Mouse (Mus musculus): Measurements from ENCODE around the gene Coro2a.
A peak's percentile ranks its signal among the peaks of the same experiment; 100 is the strongest.
"Not testable (repeated sequence)": the region's sequence is repeated elsewhere in the genome, so short reads cannot be mapped to it uniquely, and the experiment has no call there.

Gene Coro2a

DNA sequence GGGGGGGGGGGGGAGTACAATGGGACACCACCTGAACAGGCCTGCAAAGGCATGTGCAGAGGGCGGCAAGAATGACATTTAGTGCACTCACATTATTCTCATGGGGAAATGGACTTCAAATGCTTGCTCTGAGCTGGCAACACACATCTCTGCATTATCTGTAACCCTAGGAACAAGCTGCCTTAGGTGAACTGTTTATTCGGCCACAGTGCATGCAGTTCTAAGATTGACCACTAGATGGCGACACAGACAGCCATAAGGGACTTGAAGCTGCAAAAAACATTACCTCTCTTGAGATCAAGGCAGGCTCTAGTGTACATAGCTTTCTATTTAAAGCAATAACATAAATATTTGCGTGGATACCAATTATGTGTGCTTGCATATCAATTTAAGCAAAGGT lies 9.2 kb upstream of the Coro2a start:
- DNase-seq, result peak; percentile 87

DNA sequence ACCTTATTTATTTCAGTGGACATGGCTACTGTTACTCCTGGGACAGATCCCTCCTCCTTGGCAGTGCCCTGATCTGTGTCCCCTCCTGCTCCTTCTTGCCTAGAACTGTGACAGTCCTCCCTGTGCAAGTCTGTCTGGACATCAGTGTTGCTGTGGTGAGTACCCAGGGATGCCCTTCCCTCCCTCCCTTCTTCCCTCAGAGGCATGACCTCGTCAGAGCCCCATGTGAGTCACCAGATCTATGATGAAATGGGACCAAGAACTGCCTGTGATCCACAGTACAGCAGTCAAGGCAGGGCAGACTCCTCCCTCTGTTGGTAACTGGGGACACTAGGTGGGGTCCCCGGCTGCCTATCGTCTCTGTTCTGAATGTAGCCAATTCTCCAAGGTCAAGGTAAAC lies 5.6 kb upstream of the Coro2a start:
- DNase-seq, result no peak

- DNase-seq, result no peak
Observed at GRCm38 (mm10) chr4:46605451-46605850, 3.4 kb upstream of the Coro2a start.

GRCm38 (mm10) chr4:46602704-46603103 lies 702 bp upstream of the Coro2a start:
- no peak for DNase-seq

- DNase-seq, result no peak
Observed at GRCm38 (mm10) chr4:46601258-46601843, 651 bp downstream of the Coro2a start.

- no peak for DNase-seq
Observed at GRCm38 (mm10) chr4:46600473-46601257, 1.3 kb downstream of the Coro2a start.

GRCm38 (mm10) chr4:46599609-46600008 lies 2.4 kb downstream of the Coro2a start:
- DNase-seq, result not testable (repeated sequence)

GRCm38 (mm10) chr4:46598981-46599380 lies 3.0 kb downstream of the Coro2a start:
- no peak for DNase-seq

GRCm38 (mm10) chr4:46598111-46598510 lies 3.9 kb downstream of the Coro2a start:
- no peak for DNase-seq

DNA sequence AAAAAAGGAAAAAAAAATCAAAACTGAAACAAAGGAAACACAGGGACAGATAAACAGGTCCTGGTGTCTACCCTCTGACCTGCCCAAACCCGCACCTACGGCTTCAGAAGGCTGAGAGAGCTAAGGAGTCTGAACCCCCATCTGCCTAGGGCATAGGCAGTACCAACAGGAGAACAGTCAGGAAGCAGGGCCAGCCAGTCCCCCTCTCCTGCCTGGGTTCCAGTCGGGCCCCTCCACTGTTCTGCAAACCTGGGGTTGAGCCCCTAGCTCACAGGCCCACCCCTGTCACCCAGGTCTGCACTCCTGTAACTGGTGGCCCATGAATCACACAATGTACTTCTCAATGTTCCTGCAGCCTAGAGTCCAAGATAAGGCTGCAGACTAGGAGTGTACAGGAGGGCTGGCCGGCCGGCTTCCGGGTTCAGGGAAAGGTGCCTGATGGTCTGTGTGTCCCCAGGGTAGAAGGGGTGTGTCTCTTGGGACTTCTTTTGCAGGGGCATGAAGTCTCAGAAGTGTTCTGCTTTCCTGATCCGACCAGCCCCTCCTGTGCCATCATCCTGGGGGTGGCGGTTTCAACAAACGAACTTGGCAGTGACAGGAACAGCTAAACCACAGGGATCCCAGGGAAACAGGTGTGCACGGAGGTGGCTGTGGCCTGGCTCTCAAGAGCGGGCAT lies 4.6 kb downstream of the Coro2a start:
- peak; percentile 29 for DNase-seq

DNA sequence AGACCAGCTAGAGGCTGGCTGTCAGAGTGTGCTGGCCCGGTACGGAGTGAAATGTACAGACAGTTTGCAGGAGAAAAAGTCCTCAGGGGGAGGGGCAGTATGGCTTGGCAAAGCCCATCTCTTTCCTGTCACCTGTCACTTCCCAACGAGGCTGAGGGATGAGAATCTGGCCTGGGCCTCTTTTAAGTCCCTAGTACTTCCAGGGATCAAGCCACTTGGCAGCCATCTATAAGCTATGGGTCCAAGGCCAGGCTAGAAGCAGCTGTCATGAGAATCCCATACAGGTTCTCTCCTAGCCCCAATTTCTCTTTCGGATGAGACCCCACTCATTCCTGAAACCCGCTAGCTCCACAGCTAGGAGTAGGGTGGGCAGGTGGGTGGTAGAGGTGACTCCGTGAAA lies 5.6 kb downstream of the Coro2a start:
- no peak for DNase-seq

- no peak for DNase-seq
Observed at GRCm38 (mm10) chr4:46594131-46594530, 7.9 kb downstream of the Coro2a start.

GRCm38 (mm10) chr4:46593472-46593871 lies 8.5 kb downstream of the Coro2a start:
- DNase-seq, result no peak

- DNase-seq, result peak; percentile 24
Observed at GRCm38 (mm10) chr4:46591833-46592520, 10.0 kb downstream of the Coro2a start.

DNA sequence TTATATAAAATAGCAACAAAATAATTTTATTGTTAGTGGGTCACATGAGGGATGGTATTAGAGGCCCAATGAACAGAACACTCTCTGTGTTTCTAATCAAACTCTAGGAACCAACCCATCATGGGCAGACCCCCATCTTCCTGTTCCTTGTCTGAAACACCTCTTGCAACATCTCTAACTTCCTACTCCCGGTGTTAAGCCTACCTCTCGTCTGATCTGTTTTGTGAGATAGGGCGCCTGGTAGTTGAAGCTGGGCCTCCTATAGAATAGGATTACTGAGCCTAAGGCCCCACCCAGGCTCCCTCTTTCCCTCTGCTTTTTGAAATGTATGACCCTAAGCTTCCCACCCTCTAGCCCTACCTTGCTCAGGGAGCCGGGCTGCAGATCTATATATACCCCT lies 11.2 kb downstream of the Coro2a start:
- no peak for DNase-seq

GRCm38 (mm10) chr4:46589946-46590684 lies 11.9 kb downstream of the Coro2a start:
- no peak for DNase-seq

- DNase-seq, result no peak
Observed at GRCm38 (mm10) chr4:46589151-46589550, 12.9 kb downstream of the Coro2a start.

GRCm38 (mm10) chr4:46586473-46586872 lies 15.5 kb downstream of the Coro2a start:
- no peak for DNase-seq

DNA sequence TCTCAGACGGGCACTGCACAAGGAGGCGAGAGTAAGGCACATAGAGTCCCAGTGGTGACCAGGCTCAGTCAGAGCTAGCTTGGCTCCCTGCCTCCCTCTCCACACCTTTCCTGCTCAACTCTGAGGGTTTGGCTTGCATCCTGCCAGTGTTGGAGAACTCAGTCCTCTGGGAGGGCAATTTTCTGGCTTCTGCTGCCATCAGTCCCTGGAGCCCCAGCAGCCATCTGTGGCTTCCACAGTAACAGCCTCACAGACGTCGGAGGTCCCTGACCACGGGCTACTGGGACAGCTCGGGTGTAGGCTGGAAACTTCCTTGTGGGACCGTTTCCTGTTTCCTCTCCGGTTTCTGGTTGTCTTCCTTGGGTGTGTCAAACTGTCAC lies 16.2 kb downstream of the Coro2a start:
- no peak for DNase-seq

DNA sequence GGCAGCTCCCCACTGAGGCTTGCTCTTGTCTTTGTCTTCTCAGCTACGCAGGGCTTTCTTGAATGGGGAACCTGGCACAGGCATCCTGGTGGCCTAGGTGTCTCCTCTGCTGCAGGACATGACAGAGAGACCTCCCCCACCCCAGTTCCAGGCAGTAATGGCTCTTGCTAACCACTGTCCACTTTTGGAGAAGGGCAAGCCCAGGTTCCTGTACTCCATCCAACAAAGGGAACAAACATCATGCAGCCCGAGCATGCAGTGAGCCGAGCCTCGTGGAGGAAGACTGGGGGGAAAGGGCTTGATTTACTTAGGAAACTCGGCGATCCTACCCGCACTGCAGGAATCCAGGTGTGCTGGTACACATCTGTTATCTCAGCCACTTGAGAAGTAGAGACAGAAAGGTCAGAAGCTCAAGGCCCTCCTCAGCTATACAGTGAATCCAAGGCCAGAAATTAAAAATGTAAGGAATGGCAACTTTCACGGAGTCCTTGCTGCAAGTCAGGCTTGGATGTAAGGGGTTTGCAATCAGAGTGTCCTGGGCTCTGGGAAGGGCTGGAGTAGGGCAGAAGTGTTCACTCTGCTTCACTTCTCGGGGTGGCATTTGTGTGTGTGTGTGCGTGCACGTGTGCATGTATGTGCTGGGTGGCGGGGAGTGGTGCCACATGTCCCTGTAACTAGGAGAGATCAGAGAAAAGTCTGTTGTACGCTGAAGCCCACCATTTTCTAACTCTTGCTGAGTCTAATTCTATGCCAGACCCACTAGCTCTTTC lies 16.8 kb downstream of the Coro2a start:
- DNase-seq, result no peak

- not testable (repeated sequence) for DNase-seq
Observed at GRCm38 (mm10) chr4:46584536-46584935, 17.5 kb downstream of the Coro2a start.

DNA sequence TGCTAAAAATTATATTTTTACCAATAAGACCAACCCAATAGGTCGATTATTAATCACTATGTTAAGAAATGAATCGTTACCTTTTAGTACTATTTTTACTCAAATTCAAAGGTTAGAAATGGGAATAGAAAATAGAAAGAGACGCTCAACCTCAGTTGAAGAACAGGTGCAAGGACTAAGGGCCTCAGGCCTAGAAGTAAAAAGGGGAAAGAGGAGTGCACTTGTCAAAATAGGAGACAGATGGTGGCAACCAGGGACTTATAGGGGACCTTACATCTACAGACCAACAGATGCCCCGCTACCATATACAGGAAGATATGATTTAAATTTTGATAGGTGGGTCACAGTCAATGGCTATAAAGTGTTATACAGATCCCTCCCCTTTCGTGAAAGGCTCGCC lies 17.9 kb downstream of the Coro2a start:
- not testable (repeated sequence) for DNase-seq

Data from thymus, postnatal 25 days (tissue).